Mouse (Mus musculus): ENCODE data around the gene Smtnl2.

Gene Smtnl2

GRCm38 (mm10) chr11:72426884-72427283 lies 15.4 kb upstream of the Smtnl2 start:
- no peak for DNase-seq (ENCODE audit: low read depth, low spot score)

- no peak for DNase-seq (ENCODE audit: low read depth, low spot score)
These were observed 13.7 kb upstream of the Smtnl2 start for GRCm38 (mm10) chr11:72425201-72425600.

DNA sequence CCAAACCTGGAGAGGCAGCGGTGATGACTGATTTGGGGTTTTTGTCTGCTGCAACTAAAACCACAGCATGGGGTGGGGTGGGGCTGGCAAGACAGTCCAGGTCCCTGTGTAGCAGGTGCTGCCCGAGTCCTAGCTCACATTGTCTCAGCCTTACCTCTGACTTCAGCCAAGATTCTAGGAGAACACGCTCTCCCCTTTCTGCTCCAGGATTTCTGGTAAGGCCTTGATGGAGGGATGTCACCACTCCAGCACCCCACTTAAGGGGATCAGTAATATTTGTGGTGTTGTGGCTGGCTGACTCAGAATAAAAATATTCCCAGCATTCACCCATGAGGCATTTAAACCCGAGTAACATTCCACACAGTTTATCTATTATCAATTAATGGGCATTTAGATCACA lies 12.2 kb upstream of the Smtnl2 start:
- DNase-seq (ENCODE audit: low read depth, low spot score), result no peak

DNA sequence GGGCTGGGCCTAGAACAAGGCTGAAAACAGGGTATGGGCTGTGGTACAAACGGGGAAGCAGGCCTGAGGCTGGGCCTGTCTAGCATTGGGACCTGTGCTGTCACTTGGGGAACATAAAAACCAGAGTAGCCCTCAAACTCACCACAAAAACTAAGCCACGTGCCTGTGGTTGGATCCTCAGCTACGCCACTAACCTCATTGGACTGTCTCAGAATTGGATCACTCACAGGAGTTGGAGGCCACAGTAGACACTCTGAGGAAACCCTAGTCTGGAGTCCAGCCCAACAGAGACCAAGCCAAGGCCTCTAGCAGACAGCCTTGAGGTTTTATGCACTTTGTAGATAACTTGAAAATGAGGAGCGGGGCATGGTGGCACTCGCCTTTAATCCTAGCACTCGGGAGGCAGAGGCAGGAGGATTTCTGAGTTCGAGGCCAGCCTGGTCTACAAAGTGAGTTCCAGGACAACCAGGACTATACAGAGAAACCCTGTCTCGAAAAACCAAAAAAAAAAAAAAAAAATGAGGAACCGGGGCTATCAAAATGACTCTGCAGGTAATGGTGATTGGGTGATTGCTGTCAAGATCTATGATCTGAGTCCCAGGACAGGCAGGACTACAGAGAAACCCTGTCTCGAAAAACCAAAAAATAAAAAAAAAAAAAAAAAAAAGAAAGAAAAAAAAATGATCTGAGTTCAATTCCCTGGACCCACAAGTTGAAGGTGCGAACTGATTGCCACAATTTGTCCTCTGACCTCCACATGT lies 10.2 kb upstream of the Smtnl2 start:
- no peak for DNase-seq (ENCODE audit: low read depth, low spot score)

- no peak for DNase-seq (ENCODE audit: low read depth, low spot score)
These were observed 9.1 kb upstream of the Smtnl2 start for GRCm38 (mm10) chr11:72420460-72421122.

DNA sequence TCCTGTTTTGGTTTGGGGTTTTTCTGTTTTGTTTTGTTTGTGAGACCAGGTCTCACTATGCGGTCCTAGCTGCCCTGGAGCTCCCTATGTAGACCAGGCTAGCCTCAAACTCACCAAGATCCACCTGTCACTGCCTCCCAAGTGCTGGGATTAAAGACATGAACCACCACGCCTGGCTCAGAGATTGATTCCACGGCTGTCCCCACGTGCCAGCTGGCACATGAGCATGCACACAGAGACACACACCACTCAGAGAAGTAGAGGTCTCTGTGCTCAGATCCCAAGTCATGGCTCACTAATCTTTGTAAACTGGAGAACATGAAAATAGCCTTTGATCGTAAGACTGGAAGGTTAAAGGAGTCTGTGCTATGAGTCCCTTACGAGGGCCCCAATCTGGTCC lies 7.5 kb upstream of the Smtnl2 start:
- DNase-seq (ENCODE audit: low read depth, low spot score), result no peak

DNA sequence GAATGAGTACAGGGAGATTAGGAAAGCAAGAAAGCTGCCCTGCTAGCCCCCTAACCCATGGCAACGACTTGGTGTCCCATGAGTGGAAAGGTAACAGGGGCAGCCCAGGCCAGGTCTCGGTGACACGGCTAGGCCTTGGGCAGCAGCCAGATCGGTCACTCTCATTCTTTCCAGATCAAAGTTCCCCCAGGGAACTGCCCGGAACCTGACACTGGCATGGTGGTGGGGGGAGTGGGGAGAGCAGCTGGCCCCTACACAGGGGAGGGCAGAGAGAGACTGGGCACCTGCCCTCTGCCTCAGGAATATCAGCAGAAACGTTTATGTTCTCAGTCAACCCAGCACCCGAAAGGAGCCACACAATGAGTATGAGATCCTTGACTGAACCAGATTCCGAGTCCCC lies 6.7 kb upstream of the Smtnl2 start:
- no peak for DNase-seq (ENCODE audit: low read depth, low spot score)

GRCm38 (mm10) chr11:72417376-72417775 lies 5.9 kb upstream of the Smtnl2 start:
- DNase-seq (ENCODE audit: low read depth, low spot score), result no peak

- DNase-seq (ENCODE audit: low read depth, low spot score), result no peak
These were observed 5.2 kb upstream of the Smtnl2 start for GRCm38 (mm10) chr11:72416666-72417065.

DNA sequence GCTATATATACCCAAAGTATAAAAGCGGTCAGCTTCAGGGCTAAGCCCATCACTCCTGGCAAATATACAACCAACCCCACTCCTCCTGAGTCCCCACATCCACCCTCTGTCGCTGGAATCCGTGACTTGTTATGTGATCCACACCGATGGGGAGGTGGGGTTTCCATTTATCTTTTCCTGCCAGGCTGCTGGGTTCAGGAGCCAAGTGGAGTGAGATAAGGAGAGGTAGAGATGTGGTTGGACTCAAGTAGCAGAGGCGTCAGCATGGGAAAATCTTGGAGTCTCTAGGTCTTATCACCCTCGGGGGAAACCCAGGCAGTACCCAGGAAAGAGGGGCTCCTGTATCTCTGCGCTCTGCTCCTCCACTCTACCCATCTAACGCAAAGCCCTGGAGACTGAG lies 3.6 kb upstream of the Smtnl2 start:
- no peak for DNase-seq (ENCODE audit: low read depth, low spot score)

- DNase-seq (ENCODE audit: low read depth, low spot score), result no peak
These were observed 2.2 kb upstream of the Smtnl2 start for GRCm38 (mm10) chr11:72413601-72414190.

DNA sequence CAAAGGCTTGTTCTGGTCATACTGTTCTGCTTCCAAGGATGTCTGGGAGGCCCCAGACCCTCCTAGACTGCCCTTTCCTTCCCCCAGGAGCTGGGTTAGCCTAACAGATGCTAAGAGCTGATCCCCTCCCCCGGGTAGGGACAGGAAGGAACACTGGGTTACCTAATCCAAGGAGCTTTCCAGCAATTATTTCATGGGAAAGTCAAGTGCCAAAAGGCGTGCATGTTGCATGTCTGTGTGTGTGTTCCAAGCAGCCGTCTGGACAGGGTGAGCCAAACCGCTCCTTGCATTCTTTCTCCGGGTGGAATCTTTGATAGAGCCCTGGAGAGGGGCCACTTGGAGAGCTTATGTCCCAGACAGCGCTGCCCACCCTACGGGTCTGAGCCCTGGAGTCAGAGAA lies 1.5 kb upstream of the Smtnl2 start:
- no peak for DNase-seq (ENCODE audit: low read depth, low spot score)

- no peak for DNase-seq (ENCODE audit: low read depth, low spot score)
These were observed 432 bp upstream of the Smtnl2 start for GRCm38 (mm10) chr11:72411945-72412344.

GRCm38 (mm10) chr11:72410521-72411092 lies 906 bp downstream of the Smtnl2 start:
- no peak for DNase-seq (ENCODE audit: low read depth, low spot score)

DNA sequence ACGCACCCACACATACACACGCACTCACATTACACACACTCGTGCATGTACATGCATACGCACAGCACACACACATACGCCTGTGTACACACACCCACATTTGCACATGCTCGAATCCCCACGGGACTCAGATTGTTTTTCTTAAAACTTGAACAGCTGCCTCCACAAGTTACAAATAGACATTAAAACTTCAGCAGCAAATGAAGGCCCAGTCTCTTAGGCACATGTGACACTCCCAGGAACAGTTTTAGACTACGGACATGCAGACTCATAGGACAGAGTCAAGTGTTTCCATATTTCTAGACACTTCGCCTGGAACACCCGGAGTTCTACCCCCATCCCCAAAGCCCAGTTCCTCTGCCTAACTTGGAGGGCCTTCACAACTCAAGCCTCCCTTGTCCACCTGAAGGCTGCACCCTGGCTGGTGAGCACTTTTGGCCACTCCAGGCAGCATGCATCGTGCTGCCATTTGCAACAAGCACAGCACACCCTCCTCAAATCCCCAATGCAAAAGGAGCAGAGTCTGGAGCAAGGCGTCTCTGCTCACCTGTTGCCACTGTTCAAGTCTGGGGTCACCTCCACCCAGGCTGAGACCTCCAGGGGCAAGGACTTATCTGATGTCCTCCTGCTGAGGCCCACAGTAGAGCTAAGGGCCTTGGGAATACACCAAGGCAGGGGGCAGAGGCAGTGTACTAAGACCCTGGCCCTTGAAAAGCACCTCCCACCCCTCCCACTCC lies 1.7 kb downstream of the Smtnl2 start:
- no peak for DNase-seq (ENCODE audit: low read depth, low spot score)

DNA sequence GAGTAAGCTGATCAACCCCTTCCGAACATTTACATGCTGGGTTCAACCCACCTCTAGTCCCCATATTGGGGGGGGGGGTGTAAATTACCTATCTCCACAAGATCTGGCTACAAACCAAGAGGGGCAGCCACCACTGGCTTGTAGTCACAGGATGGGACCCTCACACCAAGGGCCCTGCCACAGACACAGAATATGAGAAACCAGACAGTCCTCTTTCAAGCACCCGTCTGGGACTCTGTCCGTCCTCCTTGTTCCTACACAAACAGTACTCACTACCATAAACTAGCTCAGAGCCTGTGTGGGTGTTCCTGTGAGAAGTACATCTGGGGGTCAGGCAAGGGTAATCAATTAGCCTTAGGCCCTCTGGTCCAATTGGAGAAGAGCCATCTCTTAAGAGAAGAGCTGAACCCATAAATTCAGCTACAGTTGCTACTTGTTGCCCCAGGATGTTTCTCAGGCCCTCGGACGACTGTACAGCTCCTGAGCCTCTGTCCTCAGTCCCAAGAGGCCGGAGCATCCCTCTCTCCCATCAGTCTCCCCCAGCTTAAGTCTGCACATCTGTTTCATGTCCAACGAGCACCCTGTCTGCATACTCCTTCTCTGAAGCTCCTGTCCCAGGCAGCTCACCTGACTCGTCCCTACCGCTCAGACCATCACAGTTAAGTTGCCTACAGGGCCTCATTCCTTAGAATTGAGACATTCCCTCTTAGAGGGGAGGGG lies 2.9 kb downstream of the Smtnl2 start:
- no peak for DNase-seq (ENCODE audit: low read depth, low spot score)

- DNase-seq (ENCODE audit: low read depth, low spot score), result no peak
These were observed 3.9 kb downstream of the Smtnl2 start for GRCm38 (mm10) chr11:72407574-72407973.

DNA sequence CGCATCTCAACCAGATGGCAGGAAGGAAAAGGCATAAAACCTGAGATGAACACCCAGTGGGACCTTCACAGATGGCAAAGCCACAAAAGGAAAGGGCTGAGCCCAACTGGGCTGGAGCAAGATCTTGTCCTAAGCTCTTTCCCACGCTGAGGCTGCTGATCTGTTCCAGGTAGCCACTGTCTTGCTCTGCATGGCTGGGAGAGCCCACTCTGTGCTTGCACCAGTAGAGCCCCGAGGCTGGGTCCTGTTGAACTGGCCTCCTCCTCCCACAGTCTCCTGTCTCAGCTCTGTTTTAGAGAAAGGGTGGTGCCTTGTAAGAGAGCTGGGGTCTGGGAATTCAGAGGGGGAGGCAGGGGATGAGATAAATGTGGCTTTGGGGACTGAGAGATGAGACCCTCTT lies 4.4 kb downstream of the Smtnl2 start:
- no peak for DNase-seq (ENCODE audit: low read depth, low spot score)

DNA sequence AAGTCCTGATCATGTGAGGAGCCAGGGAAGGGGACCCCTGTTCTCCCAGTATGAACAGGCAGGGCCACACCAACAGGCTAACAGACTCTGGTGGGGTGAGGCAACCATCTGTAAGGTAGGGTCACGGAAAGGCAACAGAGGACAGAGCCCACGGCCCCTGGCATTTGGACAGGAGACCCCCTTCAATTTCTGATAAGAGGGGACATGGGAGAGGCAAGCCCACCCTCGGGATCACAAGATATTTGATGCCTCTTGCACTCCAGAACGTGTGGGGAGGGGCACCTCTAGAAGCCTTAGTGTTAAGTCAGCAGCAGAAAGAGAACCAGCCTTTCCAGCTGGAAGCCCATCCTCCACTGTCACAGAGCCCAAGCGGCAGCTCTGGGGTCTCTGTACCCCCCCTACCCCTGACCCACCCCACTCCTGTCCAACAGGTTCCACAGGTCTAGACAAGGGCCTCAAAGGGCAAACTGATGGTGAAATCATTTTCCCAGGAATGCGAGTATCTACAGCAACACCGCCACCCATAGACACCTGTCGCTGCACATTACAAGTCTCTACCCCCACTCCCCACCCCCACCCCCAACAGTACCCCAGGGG lies 5.3 kb downstream of the Smtnl2 start:
- DNase-seq (ENCODE audit: low read depth, low spot score), result no peak

DNA sequence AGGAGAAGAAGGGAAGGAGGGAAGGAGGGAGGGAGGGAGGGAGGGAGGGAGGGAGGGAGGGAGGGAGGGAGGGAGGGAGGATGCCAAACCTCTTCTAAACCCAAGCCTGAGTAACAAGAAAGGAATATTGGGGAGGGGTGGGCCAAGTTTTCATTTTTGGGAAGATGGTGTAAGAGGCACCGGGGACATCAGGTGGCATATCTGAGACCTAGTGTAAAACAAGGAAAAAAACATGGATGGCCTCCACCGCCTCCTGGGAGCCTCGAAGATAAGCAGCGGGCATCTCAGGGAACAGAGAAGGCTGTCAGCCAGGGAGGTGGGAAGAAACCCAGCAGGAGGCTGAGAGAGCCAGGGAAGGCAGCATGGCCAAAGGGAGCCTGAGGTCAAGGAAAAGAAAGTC lies 6.0 kb downstream of the Smtnl2 start:
- DNase-seq (ENCODE audit: low read depth, low spot score), result no peak

GRCm38 (mm10) chr11:72402969-72403368 lies 8.5 kb downstream of the Smtnl2 start:
- no peak for DNase-seq (ENCODE audit: low read depth, low spot score)

All from embryo, embryonic 11.5 days (tissue).